Mouse (Mus musculus) heart, postnatal 0 days (tissue): ENCODE measurements around the gene Tcte1. TPM values are rescaled to one million over a fixed set of nuclear protein-coding genes. Genes with fewer than 3 reads are reported as not detected.

Experiments used
- ATAC-seq: fragments of 200-750 bp; cut with Nextera tagmentation; 2 replicates; pipeline ENCODE4 v1.8.0; 2017; ENCODE audit warnings: low read depth, moderate number of reproducible peaks, moderate library complexity; ENCODE audit not compliant: insufficient read depth
- DNase-seq: peaks from one replicate; pipeline ENCODE4 v3.0.0-alpha.2; 2016; ENCODE audit warnings: low spot score
- H3K27ac ChIP-seq: fragments of 300-500 bp; sonication (generic); 2 replicates; pipeline ENCODE4 v1.5.1; 2014; ENCODE audit warnings: low read depth, mild to moderate bottlenecking
- H3K27me3 ChIP-seq: fragments of 300-500 bp; sonication (generic); 2 replicates; pipeline ENCODE4 v1.6.1; 2014; ENCODE audit warnings: low read length, mixed read lengths; ENCODE audit not compliant: control insufficient read depth, insufficient read depth
- H3K36me3 ChIP-seq: fragments of 300-500 bp; sonication (generic); replicated peaks from 2 replicates; pipeline ENCODE4 v1.6.1; 2014; ENCODE audit warnings: low read length, mixed read lengths; ENCODE audit not compliant: control insufficient read depth, insufficient read depth
- H3K4me1 ChIP-seq: fragments of 300-500 bp; sonication (generic); 2 replicates; pipeline ENCODE4 v1.6.1; 2014; ENCODE audit warnings: antibody characterized with exemption; ENCODE audit not compliant: control insufficient read depth, insufficient read depth
- H3K4me2 ChIP-seq: fragments of 300-500 bp; sonication (generic); 2 replicates; pipeline ENCODE4 v1.6.1; 2014; ENCODE audit warnings: low read depth, mild to moderate bottlenecking, low read length, moderate library complexity
- H3K4me3 ChIP-seq: fragments of 300-500 bp; sonication (generic); 2 replicates; pipeline ENCODE4 v1.5.1; 2014; ENCODE audit warnings: low read depth, low read length
- H3K9ac ChIP-seq: fragments of 300-500 bp; sonication (generic); replicated peaks from 2 replicates; pipeline ENCODE4 v1.6.1; 2014; ENCODE audit warnings: low read depth, low read length, mixed read lengths
- H3K9me3 ChIP-seq: fragments of 300-500 bp; sonication (generic); replicated peaks from 2 replicates; pipeline ENCODE4 v1.6.1; 2016; ENCODE audit warnings: low read length; ENCODE audit not compliant: control insufficient read depth
- CTCF ChIP-seq: IDR thresholded peaks from 2 replicates; pipeline ENCODE4 v1.5.1; 2016; ENCODE audit warnings: antibody characterized with exemption, control low read depth, low read depth
- EP300 ChIP-seq: IDR thresholded peaks from 2 replicates; pipeline ENCODE4 v1.6.1; 2016; ENCODE audit warnings: antibody characterized with exemption, low read depth
- WGBS: fragments of 180-500 bp; shearing (Covaris S2); extraction: QIAGEN DNeasy Blood & Tissue Kit; methylation state at CpG from one replicate; pipeline ENCODE4 v1.1.7; 2014; 5-methylcytosine and 5-hydroxymethylcytosine counted together
- polyA plus RNA-seq: library from polyadenylated mRNA; unstranded; fragments of >200 nt; fragmentation: Nextera tagmentation; extraction: Ambion mirVana; gene quantifications from 2 replicates; pipeline ENCODE4 v1.2.1, GENCODE M21; 2015
- total RNA-seq: library from RNA; depleted of rRNA; stranded (reverse); fragments of >200 nt; gene quantifications from 2 replicates; pipeline ENCODE4 v1.2.3, GENCODE M21; 2014; ENCODE audit warnings: low replicate concordance

The Tcte1 gene
- total and polyA plus RNA-seq, 2 experiments from 2014 or later = not detected

DNA sequence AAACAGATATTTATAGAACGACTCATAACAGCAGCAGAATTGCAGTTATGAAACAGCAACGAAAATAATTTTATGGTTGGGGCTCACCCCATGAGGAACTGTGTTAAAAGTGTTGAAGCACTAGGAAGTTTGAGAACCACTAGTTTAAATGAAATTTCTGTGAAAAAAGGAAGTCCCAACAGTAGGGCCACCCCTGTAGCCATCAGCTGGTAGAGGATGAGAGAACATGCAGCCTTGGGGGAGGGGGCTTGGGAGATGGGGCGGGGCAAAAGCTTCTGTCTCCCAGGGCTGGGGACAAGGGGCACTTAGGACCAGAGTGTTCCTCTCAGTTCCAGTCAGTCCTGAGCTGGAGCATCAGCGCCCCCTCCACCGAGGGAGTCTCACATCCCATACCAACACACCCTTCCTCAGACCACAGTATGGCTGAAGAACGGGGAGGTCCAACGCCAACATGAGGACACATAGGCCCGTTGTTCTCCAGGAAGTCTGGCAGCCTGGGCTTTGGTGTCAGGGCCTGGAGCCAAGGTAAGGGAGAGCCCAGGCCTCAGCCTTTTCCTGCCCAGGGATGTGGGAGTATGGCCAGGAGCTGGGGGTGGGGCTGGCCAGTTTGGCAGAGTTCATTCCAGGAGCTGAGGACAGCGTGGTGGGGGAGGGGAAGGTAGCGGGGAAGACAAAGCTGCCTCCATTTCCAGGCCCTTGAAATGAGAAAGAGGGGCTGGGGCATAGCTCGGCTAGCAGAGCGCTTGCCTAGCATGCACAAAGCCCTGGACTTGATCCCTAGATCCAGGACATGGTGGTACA, 61.1 kb downstream of the Tcte1 start:
- WGBS = 19% methylated on average over 12 of the region's 12 CpGs
- TF ChIP-seq CTCF (no peak), EP300 (no peak; the same call in 1 of the 2 replicates)
- DNase-seq = peak; percentile 88
- Histone ChIP-seq H3K4me3 (no peak overlapping the region), H3K27ac (peak overlapping the region; percentile 97), H3K9ac (peak overlapping the region; percentile 5; the same call in 1 of the 2 replicates), H3K36me3 (peaks cover 24% of the 10 kb centered on the region), H3K4me2 (peak overlapping the region; percentile 17; the same call in 1 of the 2 replicates), H3K9me3 (no peaks in the 10 kb centered on the region), H3K4me1 (peaks cover 23% of the 10 kb centered on the region; the same call in 1 of the 2 replicates), H3K27me3 (no peaks in the 10 kb centered on the region)
- peak; percentile 75 for ATAC-seq

DNA sequence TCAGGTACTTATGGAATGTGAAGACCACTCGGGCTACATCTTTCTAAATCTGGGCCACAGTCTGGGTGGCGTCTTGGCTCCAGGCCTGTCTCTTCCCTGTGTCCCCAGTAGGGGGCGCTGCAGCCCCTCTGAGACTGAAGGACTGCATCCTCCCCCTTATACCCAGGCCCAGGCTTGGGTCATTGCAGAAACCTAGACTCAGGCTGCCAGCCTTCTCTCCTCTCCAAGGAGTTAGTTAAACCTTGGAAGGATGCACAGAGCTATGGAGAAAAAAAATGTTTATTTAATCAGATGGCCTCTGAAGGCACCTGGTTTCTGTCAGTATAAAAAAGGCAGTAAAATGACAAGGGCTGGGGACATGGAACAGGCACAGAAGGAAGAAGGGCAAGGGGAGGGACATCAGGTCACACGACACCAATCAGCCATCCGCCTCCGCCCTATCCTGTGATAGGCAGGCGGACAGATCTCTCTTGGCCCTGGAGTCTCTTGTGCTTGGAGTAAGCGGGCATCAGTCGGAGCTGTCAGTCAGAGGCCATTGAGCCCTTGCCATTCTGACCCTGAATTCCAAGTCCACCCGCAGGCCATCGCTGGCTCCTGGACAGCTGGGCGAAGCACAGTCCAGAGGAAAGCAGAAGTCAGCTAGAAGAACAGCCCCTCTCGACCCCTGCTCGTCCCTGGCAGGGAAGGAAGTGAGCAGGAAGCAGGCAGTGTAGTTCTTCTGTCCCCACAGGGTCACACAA, 61.9 kb downstream of the Tcte1 start:
- Histone ChIP-seq H3K4me3 (no peak overlapping the region), H3K4me1 (peaks cover 23% of the 10 kb centered on the region; the same call in 1 of the 2 replicates), H3K9ac (0 out of 2 replicates have a peak overlapping the region, but pooled peaks have one; percentile 18), H3K4me2 (peak overlapping the region; percentile 17; the same call in 1 of the 2 replicates), H3K27me3 (no peaks in the 10 kb centered on the region), H3K9me3 (no peaks in the 10 kb centered on the region), H3K36me3 (peaks cover 32% of the 10 kb centered on the region), H3K27ac (peak overlapping the region; percentile 97)
- ATAC-seq = peak; percentile 86
- TF ChIP-seq CTCF (peak; percentile 87), EP300 (0 out of 2 replicates have a peak, but pooled peaks have one; percentile 35)
- 6% methylated on average over 14 of the region's 14 CpGs for WGBS
- peak; percentile 95 for DNase-seq

DNA sequence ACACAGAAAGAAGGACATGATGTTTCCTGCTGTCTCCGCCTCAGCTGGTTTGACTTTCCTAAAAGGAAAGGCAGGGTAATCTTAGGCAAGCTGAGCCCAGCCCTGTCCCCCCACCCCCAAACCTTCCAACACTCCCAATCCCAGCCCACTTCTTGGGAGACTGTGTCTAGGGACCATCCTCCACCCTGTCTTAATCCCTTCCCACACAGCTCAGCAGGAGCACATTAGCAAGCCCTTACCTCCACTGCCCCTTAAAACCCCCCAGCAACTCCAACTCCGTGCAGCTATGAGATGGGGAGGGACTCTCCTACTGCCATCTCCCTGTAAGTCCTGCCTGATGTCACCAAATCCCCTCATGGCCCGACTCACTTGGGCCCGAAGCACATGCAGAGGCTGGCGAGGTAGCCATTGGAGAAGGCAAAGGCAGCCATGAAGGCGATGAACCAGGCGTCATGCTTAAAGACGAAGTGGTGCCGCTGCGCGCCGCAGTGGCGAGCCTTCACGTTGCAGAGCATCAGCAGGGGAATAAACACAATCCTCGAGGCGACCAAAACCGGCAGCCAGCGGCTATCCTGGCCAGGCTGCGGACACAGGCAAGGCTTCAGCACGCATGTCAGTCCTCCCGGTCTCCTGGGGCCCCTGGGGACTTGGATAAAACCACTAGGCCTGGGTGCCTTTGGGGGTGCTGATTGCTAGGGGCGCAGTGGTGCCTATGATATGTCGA, 62.7 kb downstream of the Tcte1 start:
- no peak overlapping the region for H3K4me2 ChIP-seq
- peaks cover 32% of the 10 kb centered on the region for H3K36me3 ChIP-seq
- H3K27me3 ChIP-seq = no peaks in the 10 kb centered on the region
- 64% methylated on average over 23 of the region's 23 CpGs for WGBS
- peaks cover 24% of the 10 kb centered on the region; the same call in 1 of the 2 replicates for H3K4me1 ChIP-seq
- no peaks in the 10 kb centered on the region for H3K9me3 ChIP-seq
- DNase-seq (no peak), ATAC-seq (no peak)
- peak overlapping the region; percentile 97 for H3K27ac ChIP-seq
- H3K4me3 ChIP-seq = no peak overlapping the region
- 0 out of 2 replicates have a peak overlapping the region, but pooled peaks have one; percentile 18 for H3K9ac ChIP-seq
- no peak for TF ChIP-seq CTCF
- TF ChIP-seq EP300 = no peak

DNA sequence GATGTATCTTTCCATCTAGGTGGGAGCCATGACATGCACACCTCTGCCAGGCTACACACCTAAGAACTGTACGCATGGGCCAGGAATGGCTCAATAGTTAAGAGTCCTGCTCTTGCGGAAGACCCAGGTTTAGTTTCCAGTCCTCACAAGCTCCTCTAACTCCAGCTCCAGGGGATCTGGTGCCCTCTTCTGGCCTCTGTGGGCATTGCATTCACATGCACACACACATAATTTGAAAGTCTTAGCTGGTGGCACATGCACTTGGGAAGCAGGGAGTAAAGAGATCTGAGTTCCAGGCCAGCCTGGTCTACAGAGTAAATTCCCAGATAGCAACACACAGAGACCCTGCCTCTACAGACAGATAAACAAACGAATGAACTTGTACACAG, 63.2 kb downstream of the Tcte1 start:
- Histone ChIP-seq H3K4me1 (peaks cover 28% of the 10 kb centered on the region), H3K4me2 (no peak overlapping the region), H3K9ac (no peak overlapping the region), H3K27ac (peak overlapping the region; percentile 97), H3K27me3 (no peaks in the 10 kb centered on the region), H3K9me3 (no peaks in the 10 kb centered on the region), H3K36me3 (peaks cover 32% of the 10 kb centered on the region), H3K4me3 (no peak overlapping the region)
- no peak for DNase-seq
- ATAC-seq = no peak
- WGBS = 97% methylated on average over 3 of the region's 3 CpGs
- no peak for TF ChIP-seq EP300
- TF ChIP-seq CTCF = peak; percentile 44

DNA sequence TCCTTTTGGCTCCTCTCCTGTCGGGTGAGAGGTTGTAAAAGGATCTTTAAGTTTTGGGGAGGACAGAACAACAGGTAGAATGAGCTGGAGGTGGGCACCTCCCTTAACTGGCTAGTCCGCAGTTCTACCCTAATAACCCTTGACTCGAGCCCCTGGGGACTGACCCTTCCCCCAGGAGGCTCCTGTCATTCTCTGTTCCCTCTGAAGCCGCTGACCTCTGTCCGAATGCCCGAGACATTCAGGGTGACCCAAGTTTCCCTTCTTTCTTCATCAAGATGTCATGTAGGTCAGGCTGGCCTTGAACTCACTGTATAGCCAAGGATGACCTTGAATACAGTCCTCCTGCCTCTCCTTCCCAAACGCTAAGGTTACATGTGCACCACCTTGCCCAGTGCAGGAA, 65.1 kb downstream of the Tcte1 start:
- no peak for DNase-seq
- ATAC-seq = no peak
- H3K36me3 ChIP-seq = peaks cover 32% of the 10 kb centered on the region
- H3K4me1 ChIP-seq = peaks cover 48% of the 10 kb centered on the region
- H3K4me2 ChIP-seq = no peak overlapping the region
- H3K4me3 ChIP-seq = no peak overlapping the region
- H3K27ac ChIP-seq = no peak overlapping the region
- no peaks in the 10 kb centered on the region for H3K9me3 ChIP-seq
- 92% methylated on average over 7 of the region's 7 CpGs for WGBS
- no peak for TF ChIP-seq EP300
- no peak for TF ChIP-seq CTCF
- no peaks in the 10 kb centered on the region for H3K27me3 ChIP-seq
- no peak overlapping the region for H3K9ac ChIP-seq
